Mouse (Mus musculus) CH12.LX (cell line): ENCODE measurements around the gene Xlr5b.
"Not testable (repeated sequence)": the region's sequence is repeated elsewhere in the genome, so short reads cannot be mapped to it uniquely, and the experiment has no call there.

Source experiments
- CTCF ChIP-seq, 2 experiments: IDR thresholded peaks in 1 of 2; conservative IDR thresholded peaks in 1 of 2; 2 replicates each; pipeline ENCODE4 v1.5.1; 2011 to 2012; ENCODE audit warnings: low read depth in 2 of 2, low read length in 2 of 2, improper control_type of control experiment in 1 of 2, inconsistent platforms in 1 of 2, mild to moderate bottlenecking in 1 of 2, moderate library complexity in 1 of 2
- E2F4 ChIP-seq: IDR thresholded peaks from 2 replicates; pipeline ENCODE4 v1.6.1; 2011; ENCODE audit warnings: low read depth, low read length, improper control_type of control experiment; ENCODE audit not compliant: insufficient replicate concordance
- EP300 ChIP-seq: IDR thresholded peaks from 2 replicates; pipeline ENCODE4 v1.6.1; 2011; ENCODE audit warnings: low read length, improper control_type of control experiment
- MEF2A ChIP-seq: IDR thresholded peaks from 2 replicates; pipeline ENCODE4 v1.6.1; 2014; ENCODE audit warnings: low read depth, mild to moderate bottlenecking, inconsistent platforms, low read length, improper control_type of control experiment, borderline replicate concordance
- MXI1 ChIP-seq: IDR thresholded peaks from 2 replicates; pipeline ENCODE4 v1.6.1; 2011; ENCODE audit warnings: mild to moderate bottlenecking, low read depth, low read length, improper control_type of control experiment
- MYC ChIP-seq: IDR thresholded peaks from 2 replicates; pipeline ENCODE4 v1.6.1; 2011; ENCODE audit warnings: low read depth, mild to moderate bottlenecking, improper control_type of control experiment, low read length
- POLR2A ChIP-seq: IDR thresholded peaks from 2 replicates; pipeline ENCODE4 v1.6.1; 2011; ENCODE audit warnings: low read depth, mild to moderate bottlenecking, improper control_type of control experiment, low read length

DNA sequence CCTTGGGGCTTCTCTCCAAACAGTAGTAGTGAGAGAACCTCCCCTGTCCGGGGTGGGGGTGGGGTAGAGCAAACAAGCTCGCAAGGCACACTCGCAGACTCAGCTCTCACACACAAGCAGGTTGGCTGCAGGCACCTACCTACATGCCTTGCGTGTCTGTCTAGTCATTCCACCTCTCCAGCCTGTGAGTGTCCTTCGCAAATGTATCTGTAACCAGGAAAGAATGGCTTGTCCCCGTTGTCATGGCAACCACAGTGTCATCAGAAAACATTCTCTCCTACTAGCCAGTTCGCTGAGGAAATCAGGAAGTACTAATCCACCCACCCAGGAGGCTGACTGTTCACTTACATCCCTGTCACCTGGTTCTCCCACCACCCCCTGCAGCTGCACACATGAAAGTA is 5.4 kb upstream of the Xlr5b start:
- TF ChIP-seq MYC; MXI1; CTCF (conservative IDR thresholded peaks at IDR 0.05 in 1 of 2, IDR thresholded peaks at IDR 0.05 in 1 of 2; ENCODE audit: low read depth in 2 of 2, low read length in 2 of 2); POLR2A; EP300; MEF2A; E2F4: not testable (repeated sequence)
